Mouse (Mus musculus) adrenal gland, postnatal 25 days (tissue): Measurements from ENCODE around the gene Pik3ap1. TPM values are rescaled to one million over a fixed set of nuclear protein-coding genes. Genes with fewer than 3 reads are reported as not detected.
A peak's percentile ranks its signal among the peaks of the same experiment; 100 is the strongest.
"Not testable (repeated sequence)": the region's sequence is repeated elsewhere in the genome, so short reads cannot be mapped to it uniquely, and the experiment has no call there.

ENCODE experiments used
- DNase-seq: peaks from one replicate; pipeline ENCODE4 v3.0.0; 2021; ENCODE audit warnings: mixed read lengths
- total RNA-seq: library from RNA; stranded (reverse); gene quantifications from 2 replicates; pipeline ENCODE4 v1.2.3, GENCODE M21; 2021

Gene Pik3ap1
- total RNA-seq, 1 experiment from 2014 or later: 9.0 TPM

DNA sequence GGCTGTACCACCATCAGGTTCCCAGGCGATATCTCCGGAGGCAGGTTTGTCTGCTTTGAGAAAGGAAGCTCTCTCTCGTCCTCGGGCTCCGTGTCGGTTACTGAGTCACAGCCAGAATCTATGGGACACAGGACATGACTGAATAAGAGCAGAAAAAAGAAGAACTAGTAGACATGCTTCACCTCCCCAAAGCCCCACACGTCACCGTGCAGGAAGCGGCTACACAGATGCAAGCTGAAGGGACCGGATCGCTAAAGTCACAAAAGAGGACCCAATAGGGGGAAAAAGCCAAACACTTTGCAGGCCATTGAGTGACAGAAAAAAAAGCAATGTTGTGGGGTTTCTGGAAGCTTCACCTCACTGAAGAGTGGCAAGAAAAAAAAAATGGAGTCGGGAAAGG lies 52.7 kb downstream of the Pik3ap1 start:
- no peak for DNase-seq

DNA sequence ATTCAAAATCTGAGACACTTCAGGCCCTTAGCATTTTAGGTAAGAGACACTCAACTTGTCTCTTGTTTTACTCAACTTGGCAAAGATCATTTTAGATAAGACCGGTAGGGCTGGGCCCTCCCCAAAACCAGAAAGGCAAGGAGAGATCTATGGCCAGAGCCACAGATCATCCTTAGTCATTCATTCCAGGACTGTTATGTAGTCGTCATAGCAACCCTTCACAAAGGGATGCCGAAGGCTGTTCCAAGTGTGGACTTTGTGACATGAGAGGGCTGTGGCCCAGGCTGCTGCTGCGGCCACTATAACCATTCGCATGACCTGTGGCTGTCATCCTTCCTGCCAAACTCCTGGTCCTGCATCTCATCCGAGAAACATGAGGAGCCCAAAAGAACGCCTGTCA lies 54.5 kb downstream of the Pik3ap1 start:
- no peak for DNase-seq

DNA sequence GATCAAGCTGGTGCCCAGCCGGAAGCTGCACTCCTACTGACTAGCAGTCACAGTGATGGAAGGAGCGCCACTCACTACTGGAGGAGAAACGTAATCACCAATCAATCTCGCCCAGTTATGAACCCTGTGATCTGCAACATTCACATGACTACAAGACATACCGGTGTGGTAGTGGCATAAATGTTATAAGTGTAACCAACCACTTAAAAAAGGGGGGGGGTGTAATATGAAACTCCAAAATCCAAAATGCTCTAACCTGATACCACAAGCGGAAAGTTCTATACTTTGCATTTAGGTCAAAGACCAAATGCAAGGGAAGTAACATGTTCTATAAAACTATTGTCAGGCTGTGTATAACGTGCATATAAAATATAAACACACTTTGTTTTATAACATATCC lies 54.9 kb downstream of the Pik3ap1 start:
- DNase-seq: no peak

DNA sequence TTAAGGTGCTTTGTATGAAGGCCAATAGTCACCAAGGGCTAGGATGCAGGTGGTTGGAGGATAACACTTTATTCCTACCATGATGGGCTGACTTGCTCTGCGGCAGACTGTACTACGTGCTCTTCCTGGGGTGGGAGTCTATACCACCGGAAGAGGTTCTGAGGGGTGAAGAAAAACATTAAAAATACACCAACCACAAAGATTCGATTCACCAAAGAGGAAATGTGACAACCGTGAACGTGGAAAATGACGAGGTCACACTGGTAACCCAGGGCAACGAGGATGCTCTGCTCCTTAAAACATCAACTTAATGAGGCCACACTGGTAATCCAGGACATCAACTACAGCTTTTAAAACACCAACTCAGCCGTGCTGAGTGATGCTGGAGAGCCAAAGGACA lies 56.2 kb downstream of the Pik3ap1 start:
- no peak for DNase-seq

DNA sequence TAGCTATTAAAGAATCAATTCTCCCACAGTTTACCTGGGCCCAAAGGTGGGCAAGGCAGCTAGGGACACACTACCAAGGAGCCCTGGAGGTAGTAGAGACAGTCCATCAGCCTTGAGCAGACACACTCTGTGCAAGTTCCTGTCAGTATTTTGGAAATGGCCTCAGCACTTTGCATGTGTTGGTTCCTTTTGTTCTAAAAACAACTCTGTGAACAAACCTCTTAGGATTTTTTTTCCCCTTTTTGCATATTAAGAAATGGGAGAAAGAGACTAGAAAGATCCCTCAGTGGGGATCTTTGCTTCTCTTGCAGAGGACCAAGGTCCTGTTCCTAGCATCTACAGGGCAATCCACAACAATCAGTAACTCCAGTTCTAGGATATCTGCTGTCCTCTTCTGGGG lies 61.1 kb downstream of the Pik3ap1 start:
- no peak for DNase-seq

DNA sequence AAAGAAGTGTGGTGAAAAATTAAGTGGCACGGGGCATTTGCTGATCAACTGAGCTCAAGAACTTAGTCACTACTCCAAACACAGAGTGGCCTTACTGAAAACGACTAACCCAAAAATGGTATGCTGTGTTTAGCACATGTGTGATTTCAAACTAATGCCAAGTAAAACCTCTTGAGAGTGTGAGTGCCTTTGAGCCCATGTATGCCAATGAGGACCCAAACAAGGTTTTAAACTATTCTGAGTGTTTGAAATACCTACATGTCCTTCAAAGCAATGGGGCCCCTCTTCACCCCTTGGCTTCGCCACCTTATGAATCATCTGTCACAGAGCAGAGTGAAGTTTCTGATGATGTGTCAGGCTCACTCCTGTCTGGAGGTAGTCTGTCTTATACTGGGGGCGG lies 61.8 kb downstream of the Pik3ap1 start:
- no peak for DNase-seq

DNA sequence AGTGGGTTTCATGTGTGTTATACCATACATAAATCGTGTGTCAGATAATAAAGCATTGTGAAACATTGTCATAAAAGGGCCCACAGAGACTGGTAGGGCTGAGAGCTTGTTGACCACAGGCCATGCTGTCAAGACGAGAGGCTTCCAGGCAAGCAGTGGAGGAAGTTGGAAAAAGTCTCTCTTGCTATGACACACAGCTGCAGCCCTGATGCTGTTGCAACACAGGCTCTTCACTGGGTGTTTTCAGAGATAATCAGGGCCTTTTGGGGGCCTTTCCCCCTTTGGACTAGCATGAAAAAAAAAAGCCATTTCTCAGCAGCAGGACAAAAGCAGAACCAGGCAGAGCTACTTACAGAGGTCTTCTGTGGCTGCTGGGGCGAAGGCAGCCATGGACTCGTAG lies 63.8 kb downstream of the Pik3ap1 start:
- DNase-seq: no peak

DNA sequence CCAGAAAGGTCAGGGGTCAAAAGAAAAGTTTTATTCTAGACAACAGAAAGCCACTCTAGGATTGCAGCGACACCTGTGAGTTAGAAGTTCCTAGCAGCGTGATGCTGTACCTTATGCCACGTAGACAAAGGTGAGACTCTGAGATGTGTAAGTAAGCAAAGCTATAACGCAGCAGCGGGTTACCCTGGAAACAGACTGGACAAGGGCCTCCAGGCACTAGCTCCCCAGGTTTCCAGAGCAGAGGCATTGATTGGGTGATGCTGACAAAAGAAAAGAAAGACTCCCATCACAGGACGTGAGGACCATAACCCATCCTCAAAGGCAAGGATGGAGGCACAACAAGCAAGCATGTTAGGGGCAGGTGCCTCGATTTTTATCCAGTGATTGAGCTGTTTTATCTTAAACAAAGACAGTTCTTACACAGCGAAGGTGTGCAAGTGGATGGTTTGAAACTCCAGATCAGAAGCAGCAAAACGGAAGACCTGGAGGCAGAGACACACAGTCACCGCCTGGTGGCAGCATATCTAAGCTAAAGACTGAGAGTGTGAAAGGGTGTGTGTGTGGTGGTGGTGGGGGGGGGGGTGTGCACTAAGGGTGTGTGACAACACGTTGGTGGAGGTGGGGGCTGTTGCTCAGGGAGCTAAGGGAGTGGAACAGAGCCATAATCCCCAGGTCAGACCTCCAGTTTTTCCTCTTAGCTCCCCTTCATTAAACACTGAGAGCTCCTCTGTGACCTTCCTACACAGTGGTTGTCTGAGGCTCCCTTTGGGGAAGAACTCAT lies 67.4 kb downstream of the Pik3ap1 start:
- peak; percentile 56 for DNase-seq

DNA sequence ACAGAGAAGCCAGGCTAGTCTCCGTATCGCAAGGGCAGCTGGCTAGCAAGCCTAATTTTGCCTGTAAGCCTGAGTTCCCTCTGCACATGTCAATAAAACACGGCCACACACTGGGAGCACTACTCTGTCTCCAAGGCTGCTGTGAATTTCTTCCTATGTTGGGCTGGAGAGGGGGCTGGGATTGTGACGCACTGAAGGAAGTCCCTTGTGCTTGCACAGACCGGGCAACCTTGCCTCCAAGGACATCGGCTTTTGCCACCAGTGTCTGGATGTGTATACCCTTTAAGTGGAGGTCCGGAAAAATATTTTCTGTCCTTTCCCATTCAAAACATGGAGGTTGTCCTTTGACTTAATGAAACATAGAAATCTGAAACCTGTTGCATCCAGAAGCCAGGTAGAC lies 70.2 kb downstream of the Pik3ap1 start:
- peak; percentile 23 for DNase-seq

DNA sequence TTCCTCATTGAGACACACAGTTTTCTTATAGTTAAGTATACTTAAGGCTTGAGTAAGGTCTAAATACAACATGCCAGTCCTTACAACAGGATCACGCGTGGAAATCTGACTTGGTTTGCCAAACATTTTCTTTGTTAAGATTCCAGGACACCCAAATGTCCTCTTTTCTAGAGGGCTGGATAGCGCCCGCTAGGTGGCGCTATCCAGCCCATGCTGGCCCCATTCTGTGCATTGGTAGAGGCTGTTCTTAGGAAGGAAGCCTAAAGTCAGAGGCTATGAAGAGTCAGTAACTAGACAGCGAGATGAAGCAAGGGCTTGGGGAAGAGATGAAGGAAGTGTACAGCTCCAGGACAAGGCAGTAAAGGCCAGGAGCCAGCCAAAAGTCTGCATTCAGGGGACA lies 71.2 kb downstream of the Pik3ap1 start:
- DNase-seq: no peak

DNA sequence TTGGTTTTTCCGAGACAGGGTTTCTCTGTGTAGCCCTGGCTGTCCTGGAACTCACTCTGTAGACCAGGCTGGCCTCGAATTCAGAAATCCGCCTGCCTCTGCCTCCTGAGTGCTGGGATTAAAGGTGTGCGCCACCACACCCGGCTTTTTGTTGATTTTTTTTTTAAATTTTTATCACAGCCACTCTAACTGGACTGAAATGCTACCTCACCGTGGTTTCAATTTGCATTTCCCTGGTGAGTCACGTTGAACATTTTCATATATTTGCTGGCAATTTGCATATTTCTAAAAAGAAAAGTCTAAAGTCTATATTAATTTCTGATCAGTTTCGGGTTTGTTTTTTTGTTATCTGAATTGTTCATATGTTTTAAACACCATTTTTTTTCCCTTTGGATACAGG lies 72.3 kb downstream of the Pik3ap1 start:
- DNase-seq: not testable (repeated sequence)

DNA sequence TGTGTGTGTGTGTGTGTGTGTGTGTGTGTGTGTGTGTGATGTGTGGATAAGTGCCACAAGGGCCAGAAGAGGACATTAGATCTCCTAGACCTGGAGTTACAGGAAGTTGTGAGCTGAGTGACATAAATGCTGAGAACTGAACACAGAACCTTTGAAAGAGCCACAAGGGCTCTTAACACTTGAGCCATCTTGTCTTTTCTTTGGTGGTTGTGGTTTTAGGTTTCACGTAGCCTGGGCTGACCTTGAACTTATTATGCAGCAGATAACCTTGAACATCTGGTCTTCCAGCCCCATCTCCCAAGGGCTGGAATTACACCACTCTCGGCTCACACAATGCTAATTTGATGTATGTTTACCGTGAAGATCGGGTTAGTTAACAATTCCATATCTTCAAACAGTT lies 72.9 kb downstream of the Pik3ap1 start:
- DNase-seq: no peak

DNA sequence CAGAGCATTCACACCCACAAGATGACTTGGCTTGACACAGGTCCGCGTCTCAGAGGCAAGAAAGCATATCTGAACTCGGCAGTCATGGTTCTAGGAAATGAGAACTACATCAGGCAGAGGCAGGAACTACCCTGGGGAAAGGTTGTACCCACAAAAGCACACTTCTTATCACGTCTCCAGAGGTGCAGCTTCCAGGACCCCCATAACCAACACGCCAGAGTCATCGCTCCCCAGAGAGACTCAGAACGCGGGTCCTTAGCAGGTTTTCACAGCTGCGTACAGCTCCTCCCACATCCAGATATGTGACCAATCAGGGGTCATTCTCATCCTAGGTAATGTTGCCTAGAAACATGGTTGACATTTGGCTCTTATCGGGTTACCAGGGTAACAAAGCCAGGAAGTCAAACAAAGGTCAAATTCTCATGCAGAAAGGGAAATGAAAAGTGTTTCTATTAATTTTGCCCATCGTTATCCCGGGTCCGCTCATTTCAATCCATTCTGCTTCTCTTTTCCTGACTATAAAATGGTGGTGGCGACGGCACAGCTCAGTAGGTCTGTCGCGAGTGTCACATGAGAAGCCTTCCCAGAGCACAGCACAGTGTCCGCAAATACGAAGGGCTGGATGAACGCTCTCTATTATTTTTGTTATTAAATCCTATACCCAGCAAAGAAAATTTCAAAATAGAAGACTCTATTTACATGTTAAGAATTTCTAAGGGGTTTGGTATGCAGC lies 73.8 kb downstream of the Pik3ap1 start:
- peak; percentile 41 for DNase-seq

DNA sequence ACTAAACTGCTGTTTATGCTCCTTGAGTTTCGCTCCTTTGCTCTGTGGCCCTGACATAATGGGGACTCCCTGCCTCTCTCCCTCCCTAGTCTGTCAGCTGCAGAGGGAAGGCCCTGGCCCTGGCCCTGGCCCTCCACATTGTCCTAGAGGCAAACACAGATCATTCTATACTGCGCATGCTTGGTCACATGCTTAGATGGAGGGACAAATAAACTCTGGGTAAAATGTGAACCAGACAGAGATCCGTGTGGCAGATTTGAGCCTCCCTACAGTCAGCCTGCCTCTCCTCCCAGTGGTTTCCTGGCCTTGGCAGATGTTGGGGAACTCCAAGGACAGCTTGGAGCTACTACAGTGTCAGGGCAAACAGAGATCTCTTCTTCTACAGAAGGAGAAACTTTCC lies 81.0 kb downstream of the Pik3ap1 start:
- no peak for DNase-seq

DNA sequence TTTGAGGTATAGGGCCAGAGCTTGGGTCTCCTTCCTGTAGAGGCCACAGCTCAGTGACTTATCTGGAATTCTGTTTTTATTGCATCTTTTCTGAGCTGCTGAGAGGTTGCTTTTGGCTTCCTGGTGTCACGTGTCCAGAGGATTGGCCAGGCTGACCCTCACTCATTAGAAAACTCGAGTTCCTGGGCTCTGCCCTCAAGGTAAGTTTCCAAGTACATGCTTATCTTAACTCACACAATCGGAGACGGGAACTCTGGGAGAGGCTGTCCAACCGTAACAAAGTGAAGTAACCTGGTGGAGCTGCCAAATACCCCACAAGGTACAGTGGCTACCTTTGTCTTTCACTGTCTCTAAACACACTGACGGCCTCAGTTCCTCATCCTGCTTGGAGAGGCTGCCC lies 81.5 kb downstream of the Pik3ap1 start:
- DNase-seq: no peak

DNA sequence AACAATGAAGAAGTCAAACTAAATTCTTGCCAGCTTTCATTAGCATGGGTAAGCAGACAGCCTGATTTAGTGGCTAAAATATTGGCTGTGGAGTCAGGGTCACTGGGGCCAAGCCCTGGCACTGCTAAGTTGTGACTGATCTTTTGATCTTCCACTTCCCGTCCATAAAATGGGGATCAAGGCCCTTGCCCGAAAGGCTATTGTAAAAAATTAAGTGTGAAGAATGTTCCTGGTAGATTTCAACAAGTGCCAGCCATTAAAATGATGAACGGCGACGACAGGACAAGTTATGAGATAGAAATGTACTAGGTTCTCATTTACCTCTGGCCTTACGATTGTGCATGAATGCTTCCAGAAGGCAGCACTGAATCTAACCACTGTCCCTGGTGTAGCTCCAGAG lies 83.0 kb downstream of the Pik3ap1 start:
- DNase-seq: no peak

DNA sequence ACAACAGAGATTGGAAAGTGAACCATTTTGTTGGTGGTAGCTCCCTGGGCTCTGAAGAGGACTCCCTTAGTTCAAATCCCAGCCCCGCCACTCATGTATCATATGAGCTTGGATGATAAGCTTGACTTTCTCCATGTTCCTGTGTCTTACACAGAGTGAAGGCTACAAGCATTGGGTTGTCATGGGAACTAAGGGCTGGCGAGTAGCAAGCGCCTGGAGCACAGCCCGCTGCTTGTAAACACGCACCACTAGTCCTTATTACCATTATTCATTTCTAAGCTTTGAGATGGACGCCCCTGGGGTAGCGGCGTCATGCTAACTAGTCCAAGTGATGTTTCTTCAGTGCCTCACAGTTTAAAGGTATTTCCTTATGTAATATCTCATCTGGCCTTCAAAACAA lies 85.5 kb downstream of the Pik3ap1 start:
- no peak for DNase-seq

DNA sequence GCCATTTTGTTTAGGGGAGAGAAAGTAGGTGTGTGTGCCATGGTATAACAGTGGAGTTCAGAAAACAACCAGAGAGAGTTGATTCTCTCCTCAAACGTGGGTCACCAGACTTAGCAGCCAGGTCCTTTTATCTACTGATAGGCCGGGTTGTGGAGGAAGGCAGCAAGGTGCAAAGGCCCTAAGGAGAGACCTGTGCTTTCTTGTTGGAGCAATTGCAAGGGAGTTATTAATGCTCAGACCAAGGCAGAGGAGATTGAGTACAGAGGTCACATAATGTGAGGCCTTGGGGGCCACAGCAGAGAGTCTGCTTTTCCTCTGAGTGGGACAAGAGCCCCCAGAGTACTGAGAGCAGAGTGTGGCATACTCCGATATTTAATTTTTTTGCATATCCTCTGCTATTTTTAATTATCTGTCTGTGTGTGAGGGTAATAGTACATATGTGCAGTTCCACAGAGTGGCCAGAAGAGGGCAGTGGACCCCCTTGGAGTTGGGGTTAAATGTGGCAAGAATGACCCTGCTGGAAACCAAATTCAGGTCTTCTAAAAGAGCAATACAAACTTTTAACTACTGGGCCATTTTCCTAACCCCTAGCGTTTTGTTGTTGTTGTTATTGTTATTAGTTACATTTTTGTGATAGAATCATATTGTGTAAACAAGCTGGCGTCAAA lies 93.8 kb downstream of the Pik3ap1 start:
- no peak for DNase-seq

DNA sequence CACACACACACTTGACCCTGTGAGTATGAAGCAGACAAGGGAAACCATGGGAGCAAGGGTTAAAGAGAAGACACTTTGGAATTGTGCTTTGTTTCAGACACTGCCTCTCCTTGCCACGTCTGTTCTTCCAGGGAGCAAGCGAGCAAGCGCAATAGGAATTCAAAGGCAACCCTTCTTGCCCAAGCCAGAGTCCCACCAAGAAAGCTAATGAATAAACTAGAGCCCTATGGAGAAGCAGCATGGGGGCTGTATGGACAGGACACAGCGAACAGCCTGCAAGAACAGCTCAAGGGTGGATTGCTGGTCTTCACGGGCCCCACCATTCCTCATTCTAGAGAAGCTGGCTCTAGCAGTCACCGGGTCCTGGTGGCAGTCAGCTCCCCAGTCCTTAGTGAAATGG lies 96.3 kb downstream of the Pik3ap1 start:
- DNase-seq: no peak

DNA sequence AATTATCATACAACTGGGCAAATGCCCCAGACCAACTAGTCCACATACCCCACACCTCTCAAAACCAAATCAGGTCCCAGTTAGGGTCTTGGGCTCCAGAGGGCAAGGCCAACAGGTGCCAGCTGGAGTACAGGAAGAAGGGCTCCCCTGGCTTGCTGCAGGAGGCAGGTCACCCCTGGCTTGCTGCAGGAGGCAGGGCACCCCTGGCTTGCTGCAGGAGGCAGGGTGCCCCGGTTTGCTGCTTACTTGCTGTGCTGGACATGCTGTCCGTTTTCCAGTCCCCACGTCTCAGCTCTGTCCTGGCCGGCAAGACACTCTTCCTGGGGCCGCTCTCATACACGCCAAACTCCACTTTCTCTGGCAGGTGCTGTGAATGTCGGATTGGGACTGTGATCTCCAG lies 97.7 kb downstream of the Pik3ap1 start:
- no peak for DNase-seq

DNA sequence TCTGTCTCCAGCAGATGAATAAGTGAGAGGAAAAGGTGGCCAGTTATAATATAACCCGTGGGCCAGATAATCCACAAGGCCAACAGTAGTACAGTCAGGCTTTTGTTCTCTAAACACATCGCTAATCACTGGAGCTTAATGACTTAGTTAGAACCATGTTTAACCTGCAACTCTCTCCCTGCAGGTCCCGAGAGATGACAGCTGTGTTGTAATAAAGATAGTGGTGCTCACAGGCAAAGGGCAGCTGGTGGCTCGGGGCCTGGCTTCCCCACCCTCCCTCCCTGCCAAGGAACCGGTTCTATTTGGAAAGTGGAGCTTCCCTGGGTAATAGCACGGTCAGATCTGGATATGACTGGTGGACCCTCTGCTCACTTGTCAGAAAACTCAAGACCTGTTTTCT lies 100.4 kb downstream of the Pik3ap1 start:
- no peak for DNase-seq

DNA sequence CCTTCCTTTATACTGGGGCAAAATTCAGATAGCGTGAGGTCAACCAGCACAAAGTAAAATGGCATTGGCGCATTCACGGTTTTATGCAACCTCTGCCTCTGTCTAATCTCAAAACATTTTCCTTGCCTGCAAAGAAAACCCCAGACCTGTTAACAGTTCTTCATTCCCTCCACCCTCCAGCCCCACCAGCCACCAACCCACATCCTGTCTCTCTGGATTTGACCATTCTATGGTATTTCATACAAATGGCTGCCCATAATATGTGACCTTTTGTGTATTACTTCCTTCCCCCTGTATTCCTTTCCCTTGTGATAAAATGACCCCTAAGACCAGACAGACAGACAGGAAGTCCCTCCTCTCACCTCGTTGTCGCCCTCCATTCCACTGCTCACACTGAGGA lies 102.2 kb downstream of the Pik3ap1 start:
- no peak for DNase-seq

DNA sequence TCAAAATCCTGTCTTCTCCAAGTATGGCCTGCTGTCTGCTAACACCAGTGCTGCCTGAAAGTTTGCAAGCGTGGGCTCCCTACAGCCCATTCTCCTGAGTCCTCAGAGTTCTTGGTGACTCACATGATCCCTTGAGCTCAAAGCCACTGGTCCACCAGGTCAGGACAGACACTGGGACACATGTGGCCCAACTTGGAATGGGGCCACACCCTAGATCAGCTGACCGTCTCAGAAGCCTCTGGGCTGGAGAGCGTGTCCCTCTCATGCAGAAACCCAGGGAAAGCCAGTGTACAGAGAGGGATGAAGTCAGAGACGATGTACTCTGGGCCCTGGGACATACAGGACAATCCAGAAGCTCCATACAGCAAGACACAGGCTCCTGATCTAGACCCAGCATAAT lies 102.7 kb downstream of the Pik3ap1 start:
- DNase-seq: no peak
